Mouse (Mus musculus): Measurements from ENCODE around the gene Nrk. TPM values are rescaled to one million over a fixed set of nuclear protein-coding genes. Genes with fewer than 3 reads are reported as not detected.

The Nrk gene
- polyA plus RNA-seq (2017; shearing (Covaris generic)): not detected

GRCm38 (mm10) chrX:138914041-138914776 lies at the start of gene Nrk:
Gene Nrk, plus strand, starts transcription at chrX:138914430.

Other genes starting within 250 kb of the Nrk start
- gene Serpina7, start 170.8 kb downstream of the Nrk start, polyA plus RNA-seq (2017; shearing (Covaris generic)): not detected
- not detected for gene 4930513O06Rik, start 171.8 kb downstream of the Nrk start, polyA plus RNA-seq (2017; shearing (Covaris generic))

Data from activated CD4-positive, CD25-positive, alpha-beta regulatory T cell, adult 9 weeks (primary cell).